Mouse (Mus musculus): ENCODE measurements around the gene Acss1.

The Acss1 gene

DNA sequence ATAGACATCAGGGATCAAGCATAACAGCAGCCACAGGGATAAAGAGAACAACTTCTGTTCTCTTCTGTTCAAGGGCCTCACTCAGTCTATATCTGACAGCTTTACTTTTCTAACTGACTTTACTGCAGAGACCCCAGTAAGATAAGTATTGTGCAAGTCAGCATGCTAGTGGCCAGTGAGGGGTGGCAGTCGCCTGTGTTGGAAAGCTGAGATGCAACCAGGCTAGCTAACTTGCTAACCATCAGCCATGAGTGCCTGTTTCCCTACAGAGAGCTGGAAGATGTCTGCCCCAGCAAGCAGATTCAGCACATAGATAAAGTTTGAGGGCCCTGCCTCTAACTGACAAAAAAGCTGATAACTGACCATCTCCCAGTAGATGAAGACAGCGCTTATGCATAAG is 97.5 kb downstream of the Acss1 start:
- DNase-seq (ENCODE audit: low read depth, low spot score): no peak

DNA sequence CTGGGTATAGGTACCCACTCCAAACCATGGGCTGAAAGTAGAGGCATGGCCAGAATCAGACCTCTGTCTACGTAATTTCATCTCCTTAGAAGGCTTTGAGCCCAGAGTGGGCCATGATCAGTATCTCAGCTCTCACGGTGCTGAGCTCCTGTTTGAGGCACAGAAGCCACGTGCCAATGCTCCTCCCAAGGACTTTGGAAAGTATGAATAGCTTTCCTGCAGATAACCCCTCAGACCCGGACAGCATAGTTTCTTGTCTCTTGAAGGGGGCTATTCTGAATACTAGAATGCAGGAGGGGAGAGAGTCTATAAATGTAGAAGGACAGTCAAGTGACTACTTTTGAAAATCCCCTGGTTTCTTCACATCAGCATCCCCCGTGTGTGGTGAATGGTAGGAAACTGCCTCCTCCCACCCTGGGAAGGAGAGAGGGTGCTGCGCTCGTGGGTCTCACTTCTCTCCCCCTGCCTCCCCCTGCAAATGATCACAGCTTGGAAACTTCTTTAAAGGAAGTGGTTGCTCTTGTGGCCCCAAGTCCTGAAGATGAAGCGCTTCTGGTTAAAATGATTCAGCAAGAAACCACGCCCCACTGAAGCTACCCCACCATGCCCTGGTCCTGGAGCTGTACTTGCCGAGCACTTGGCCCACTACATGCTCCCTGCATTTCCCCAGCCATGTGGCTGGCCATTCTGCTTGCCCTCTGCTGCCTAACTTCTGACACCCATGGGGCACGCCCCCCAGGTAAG is 98.3 kb downstream of the Acss1 start, which contains the start of gene Cst7:
TSS of gene Cst7 (plus strand) at position 569 of the 744 bp plus-strand sequence.
- no peak for DNase-seq (ENCODE audit: low read depth, low spot score)
